Mouse (Mus musculus): ENCODE measurements around the gene Prkce. TPM values are rescaled to one million over a fixed set of nuclear protein-coding genes. Genes with fewer than 3 reads are reported as not detected.
A peak's percentile ranks its signal among the peaks of the same experiment; 100 is the strongest.

The Prkce gene
- total RNA-seq, 2 experiments from 2014 or later, result 253 to 257 TPM

GRCm38 (mm10) chr17:86435984-86436383, 268.4 kb downstream of the Prkce start:
- DNase-seq, result no peak
- intact Hi-C loops (cut with DNase I), result no loop called here

- DNase-seq, result no peak
- intact Hi-C loops (cut with DNase I), result no loop called here
These were observed 269.2 kb downstream of the Prkce start for GRCm38 (mm10) chr17:86436583-86437370.

GRCm38 (mm10) chr17:86437516-86438277, 270.1 kb downstream of the Prkce start:
- DNase-seq, result no peak
- intact Hi-C loops (cut with DNase I), result no loop called here

GRCm38 (mm10) chr17:86438278-86438661, 270.7 kb downstream of the Prkce start:
- intact Hi-C loops (cut with DNase I), result no loop called here
- no peak for DNase-seq

GRCm38 (mm10) chr17:86438763-86439162, 271.2 kb downstream of the Prkce start:
- no peak for DNase-seq
- intact Hi-C loops (cut with DNase I), result no loop called here

- DNase-seq, result no peak
- intact Hi-C loops (cut with DNase I), result loop anchor here (5.0 kb wide), 1 partner anchor 274 kb away; the partner anchor contains the start of gene Prkce
These were observed 273.5 kb downstream of the Prkce start for GRCm38 (mm10) chr17:86441098-86441497.

GRCm38 (mm10) chr17:86443886-86444285, 276.3 kb downstream of the Prkce start:
- intact Hi-C loops (cut with DNase I), result loop anchor here (5.0 kb wide), 1 partner anchor 277 kb away; the partner anchor contains the start of gene Prkce
- no peak for DNase-seq

- intact Hi-C loops (cut with DNase I), result loop anchor here (5.0 kb wide), 1 partner anchor 277 kb away; the partner anchor contains the start of gene Prkce
These were observed 277.2 kb downstream of the Prkce start for GRCm38 (mm10) chr17:86444578-86445419.

GRCm38 (mm10) chr17:86445420-86445720, 277.8 kb downstream of the Prkce start:
- DNase-seq, result no peak
- intact Hi-C loops (cut with DNase I), result no loop called here

More at GRCm38 (mm10) chr17:86444578-86445419, 277.2 kb downstream of the Prkce start:
- DNase-seq, result peak; percentile 92

GRCm38 (mm10) chr17:86445900-86446299, 278.3 kb downstream of the Prkce start:
- intact Hi-C loops (cut with DNase I), result no loop called here

GRCm38 (mm10) chr17:86447101-86447598, 279.6 kb downstream of the Prkce start:
- DNase-seq, result no peak
- intact Hi-C loops (cut with DNase I), result no loop called here

More at GRCm38 (mm10) chr17:86445900-86446299, 278.3 kb downstream of the Prkce start:
- no peak for DNase-seq

- intact Hi-C loops (cut with DNase I), result no loop called here
- DNase-seq, result no peak
These were observed 285.3 kb downstream of the Prkce start for GRCm38 (mm10) chr17:86452934-86453333.

GRCm38 (mm10) chr17:86453673-86454350, 286.2 kb downstream of the Prkce start:
- intact Hi-C loops (cut with DNase I), result no loop called here

GRCm38 (mm10) chr17:86454351-86454706, 286.7 kb downstream of the Prkce start:
- intact Hi-C loops (cut with DNase I), result no loop called here
- no peak for DNase-seq

More at GRCm38 (mm10) chr17:86453673-86454350, 286.2 kb downstream of the Prkce start:
- no peak for DNase-seq

GRCm38 (mm10) chr17:86456512-86456911, 288.9 kb downstream of the Prkce start:
- no peak for DNase-seq
- intact Hi-C loops (cut with DNase I), result no loop called here

- intact Hi-C loops (cut with DNase I), result no loop called here
- no peak for DNase-seq
These were observed 290.9 kb downstream of the Prkce start for GRCm38 (mm10) chr17:86458302-86458980.

- intact Hi-C loops (cut with DNase I), result no loop called here
- peak; percentile 22 for DNase-seq
These were observed 293.3 kb downstream of the Prkce start for GRCm38 (mm10) chr17:86460645-86461430.

GRCm38 (mm10) chr17:86463369-86463768, 295.8 kb downstream of the Prkce start:
- intact Hi-C loops (cut with DNase I), result no loop called here
- no peak for DNase-seq

- intact Hi-C loops (cut with DNase I), result no loop called here
- DNase-seq, result no peak
These were observed 296.6 kb downstream of the Prkce start for GRCm38 (mm10) chr17:86464197-86464596.

Measured in left cerebral cortex, postnatal 4 days (tissue).